17 mouse cellular contexts compared by ENCODE assay signal in genomic region chr2:172270974-172271697, GRCm38 (mm10). TPM values are rescaled to one million over a fixed set of nuclear protein-coding genes. Genes with fewer than 3 reads are reported as not detected.
DNase-seq lines count a peak whose midpoint lies in the region; ATAC-seq and TF ChIP-seq lines count a peak whose summit lies in the region.
"Had no signal": no experiment of that assay in that cellular context is flagged by ENCODE, and none has a peak within 500 bp of the region (broad histone marks: within the 10 kb centered on the region; RNA-seq: fewer than 3 reads in every experiment).

No protein-coding gene starts in this region.

- H3K4me2 ChIP-seq in forebrain, embryonic 11.5 days (ENCODE audit: low read depth, low read length, severe bottlenecking), result no peak overlapping the region
- no peak overlapping the region for H3K4me2 ChIP-seq in limb, embryonic 14.5 days (replicated peaks; ENCODE audit: low read depth, low read length, severe bottlenecking)
- H3K4me2 ChIP-seq: lung, embryonic 14.5 days had no signal

- H3K27ac ChIP-seq in forebrain, embryonic 10.5 days, result peak overlapping the region; percentile 46; the same call in 1 of the 2 replicates
- no peak overlapping the region for H3K27ac ChIP-seq in forebrain, embryonic 11.5 days (ENCODE audit: low read depth, low read length)
- H3K27ac ChIP-seq in limb, embryonic 14.5 days (replicated peaks; ENCODE audit: low read depth, low read length), result peak overlapping the region; percentile 68
- H3K27ac ChIP-seq: gastrocnemius, adult 2 months; kidney, postnatal 0 days had no signal

- no peak for TF ChIP-seq POLR2A in limb, embryonic 14.5 days (IDR thresholded peaks at IDR 0.05; ENCODE audit: borderline replicate concordance, extremely low read depth, insufficient read depth, insufficient read length)

- no peaks in the 10 kb centered on the region for H3K9me3 ChIP-seq in forebrain, embryonic 10.5 days
- no peaks in the 10 kb centered on the region for H3K9me3 ChIP-seq in forebrain, embryonic 11.5 days (ENCODE audit: control insufficient read depth, low read length)
- no peaks in the 10 kb centered on the region for H3K9me3 ChIP-seq in limb, embryonic 14.5 days (ENCODE audit: control insufficient read depth, low read length)

- no peak overlapping the region for H3K9ac ChIP-seq in forebrain, embryonic 11.5 days (ENCODE audit: low read length)
- 0 out of 2 replicates have a peak overlapping the region, but pooled peaks have one; percentile 31 for H3K9ac ChIP-seq in limb, embryonic 14.5 days (ENCODE audit: low read depth, low read length, severe bottlenecking)
- H3K9ac ChIP-seq: lung, embryonic 14.5 days had no signal

- 76% methylated on average over 12 of the region's 12 CpGs for WGBS in forebrain, embryonic 10.5 days
- WGBS in forebrain, embryonic 11.5 days, result 80% methylated on average over 12 of the region's 12 CpGs
- WGBS in limb, embryonic 14.5 days, result 57% methylated on average over 12 of the region's 12 CpGs

- no peak for DNase-seq in forebrain, embryonic 10.5 days (ENCODE audit: extremely low spot score, low spot score)
- no peak for DNase-seq in forebrain, embryonic 11.5 days (ENCODE audit: low spot score)
- DNase-seq in right cerebral cortex, adult 2 months (ENCODE audit: low spot score in 2 of 2), result peak; percentile 9 to 30
- DNase-seq in right cerebral cortex, postnatal 14 days, result no peak
- DNase-seq in limb, embryonic 14.5 days (ENCODE audit: low spot score), result no peak
- DNase-seq in layer of hippocampus, adult 8-10 months (ENCODE audit: low spot score in 2 of 2), result no peak
- DNase-seq: adrenal gland, adult 8-10 months; cerebellum, adult 9-11 months; gastrocnemius, adult 2 months; layer of hippocampus, postnatal 36 days; liver; lung, embryonic 14.5 days had no signal

- H3K27me3 ChIP-seq in forebrain, embryonic 10.5 days (ENCODE audit: poor library complexity, severe bottlenecking), result peaks cover 5% of the 10 kb centered on the region; the same call in 1 of the 2 replicates
- H3K27me3 ChIP-seq in forebrain, embryonic 11.5 days (ENCODE audit: control insufficient read depth, insufficient read depth, low read length), result no peaks in the 10 kb centered on the region
- no peaks in the 10 kb centered on the region for H3K27me3 ChIP-seq in limb, embryonic 14.5 days (ENCODE audit: control insufficient read depth, insufficient read depth, low read length)

- no peaks in the 10 kb centered on the region for H3K36me3 ChIP-seq in forebrain, embryonic 10.5 days (replicated peaks)
- no peaks in the 10 kb centered on the region for H3K36me3 ChIP-seq in forebrain, embryonic 11.5 days (ENCODE audit: control insufficient read depth, insufficient read depth, low read length)
- no peaks in the 10 kb centered on the region for H3K36me3 ChIP-seq in limb, embryonic 14.5 days (ENCODE audit: control insufficient read depth, insufficient read depth, low read length)

- H3K4me3 ChIP-seq in forebrain, embryonic 10.5 days, result no peak overlapping the region
- H3K4me3 ChIP-seq in forebrain, embryonic 11.5 days (ENCODE audit: low read depth, low read length), result no peak overlapping the region
- no peak overlapping the region for H3K4me3 ChIP-seq in limb, embryonic 14.5 days (replicated peaks; ENCODE audit: low read length)
- H3K4me3 ChIP-seq: gastrocnemius, adult 2 months had no signal

- peaks cover 24% of the 10 kb centered on the region for H3K4me1 ChIP-seq in forebrain, embryonic 10.5 days
- H3K4me1 ChIP-seq in forebrain, embryonic 11.5 days (replicated peaks; ENCODE audit: control insufficient read depth, insufficient read depth, low read length), result peaks cover 4% of the 10 kb centered on the region; the same call in 1 of the 2 replicates
- peaks cover 15% of the 10 kb centered on the region for H3K4me1 ChIP-seq in limb, embryonic 14.5 days (ENCODE audit: control insufficient read depth, insufficient read depth, low read length)

- no peak for ATAC-seq in forebrain, embryonic 11.5 days (replicated peaks; ENCODE audit: low FRiP score)
- ATAC-seq in limb, embryonic 14.5 days (ENCODE audit: low FRiP score, low read depth), result no peak; the same call in 1 of the 2 replicates
- ATAC-seq in megakaryocyte-erythroid progenitor cell, adult 5-6 weeks (replicated peaks; ENCODE audit: low FRiP score, low TSS enrichment, poor library complexity, severe bottlenecking), result no peak
- no peak for ATAC-seq in erythroid progenitor cell, adult 5-6 weeks (replicated peaks; ENCODE audit: low FRiP score, poor library complexity, severe bottlenecking)

RNA-seq across cellular contexts. Expression of gene Mc3r, which starts 22.8 kb away (rescaled TPM):
- 0.10 TPM in 1 of 2 replicates, not detected in the other for polyA plus RNA-seq in forebrain, embryonic 10.5 days (2016; fragmentation: Nextera tagmentation; extraction: Ambion mirVana)
- 0.09 TPM in 1 of 2 replicates, not detected in the other for polyA plus RNA-seq in forebrain, embryonic 11.5 days (2014; fragmentation: Nextera tagmentation; extraction: Ambion mirVana)
- 0.18 and 0.22 TPM in 2 replicates for polyA plus RNA-seq in limb, embryonic 14.5 days (2012; rRNA removed)
- 0.12 TPM in 1 of 2 replicates, not detected in the other for polyA plus RNA-seq in limb, embryonic 14.5 days (2014; fragmentation: Nextera tagmentation; extraction: Ambion mirVana)
- not detected in 2 replicates for total RNA-seq in megakaryocyte-erythroid progenitor cell, adult 5-6 weeks (2014; fragmentation: Nextera tagmentation)
- total RNA-seq in megakaryocyte-erythroid progenitor cell, adult 5-6 weeks (2017), result not detected in 2 replicates
- not detected in 2 replicates for total RNA-seq in erythroid progenitor cell, adult 5-6 weeks (2015; ENCODE audit: low replicate concordance)
- total RNA-seq in erythroid progenitor cell, adult 5-6 weeks (2017; ENCODE audit: low replicate concordance), result not detected in 2 replicates
- total RNA-seq in layer of hippocampus, adult 8-10 months (2022), result under 1 TPM in 3 of 4 experiments, not detected in 1; 0.16 to 0.35 (median 0.22) TPM
- total RNA-seq: adrenal gland, adult 8-10 months; gastrocnemius, adult 2 months; layer of hippocampus, postnatal 36 days had no signal
- polyA plus RNA-seq: embryonic facial prominence, embryonic 11.5 days; kidney, postnatal 0 days; lung, embryonic 14.5 days; small intestine, adult 2 months had no signal

Comparison
In these comparisons a context has a peak if more than half of its experiments do, and no peak if none do; other contexts are left out.
1. DNase-seq: peak in right cerebral cortex, adult 2 months (2 of 2); none in forebrain, embryonic 10.5 days (single experiment), forebrain, embryonic 11.5 days (single experiment), right cerebral cortex, postnatal 14 days (single experiment), limb, embryonic 14.5 days (single experiment) and layer of hippocampus, adult 8-10 months (0 of 2).